Mouse (Mus musculus) forebrain, embryonic 10.5 days (tissue): ENCODE measurements around the gene Tmem30c. TPM values are rescaled to one million over a fixed set of nuclear protein-coding genes. Genes with fewer than 3 reads are reported as not detected.

Source experiments
- DNase-seq: peaks from one replicate; pipeline ENCODE4 v3.0.0-alpha.2; 2017; ENCODE audit warnings: low spot score; ENCODE audit errors: extremely low spot score
- H3K27ac ChIP-seq: fragments of 300-500 bp; sonication (generic); 2 replicates; pipeline ENCODE4 v1.5.1; 2016; ENCODE audit warnings: mild to moderate bottlenecking
- H3K27me3 ChIP-seq: fragments of 300-500 bp; sonication (generic); 2 replicates; pipeline ENCODE4 v1.6.1; 2016; ENCODE audit warnings: mild to moderate bottlenecking; ENCODE audit not compliant: poor library complexity, severe bottlenecking
- H3K36me3 ChIP-seq: fragments of 300-500 bp; sonication (generic); replicated peaks from 2 replicates; pipeline ENCODE4 v1.6.1; 2016; ENCODE audit warnings: mild to moderate bottlenecking, moderate library complexity
- H3K4me1 ChIP-seq: fragments of 300-500 bp; sonication (generic); 2 replicates; pipeline ENCODE4 v1.6.1; 2016
- H3K4me3 ChIP-seq: fragments of 300-500 bp; sonication (generic); 2 replicates; pipeline ENCODE4 v1.5.1; 2016; ENCODE audit warnings: mild to moderate bottlenecking, moderate library complexity
- H3K9me3 ChIP-seq: fragments of 300-500 bp; sonication (generic); 2 replicates; pipeline ENCODE4 v1.6.1; 2016; ENCODE audit warnings: mild to moderate bottlenecking, moderate library complexity
- WGBS: fragments of 180-500 bp; shearing (Covaris S2); methylation state at CpG from one replicate; pipeline ENCODE4 v1.1.7; 2016; 5-methylcytosine and 5-hydroxymethylcytosine counted together
- polyA plus RNA-seq: library from polyadenylated mRNA; unstranded; fragments of >200 nt; fragmentation: Nextera tagmentation; extraction: Ambion mirVana; gene quantifications from 2 replicates; pipeline ENCODE4 v1.2.1, GENCODE M21; 2016

The Tmem30c gene
- polyA plus RNA-seq, 1 experiment from 2014 or later, result not detected

DNA sequence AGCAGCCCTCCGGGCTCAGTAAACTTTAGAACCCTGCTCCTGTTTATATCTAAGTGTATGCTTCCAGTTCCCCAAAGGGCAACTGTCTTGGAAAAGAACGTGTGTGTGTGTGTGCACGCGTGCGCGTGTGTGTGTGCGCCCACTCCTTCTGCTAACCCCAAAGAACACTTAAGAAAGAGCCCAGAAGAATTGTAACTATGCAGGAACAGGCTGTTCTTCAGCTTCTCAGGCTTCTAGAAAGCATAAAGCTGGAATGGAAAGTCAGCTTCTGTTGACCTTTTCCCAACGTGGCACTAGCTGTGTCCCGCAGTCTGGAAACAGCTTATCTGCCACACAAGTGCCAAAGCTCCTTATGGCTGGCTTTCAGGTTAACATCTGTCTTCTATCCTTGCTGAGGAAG, 22.4 kb upstream of the Tmem30c start:
- Histone ChIP-seq H3K9me3 (no peaks in the 10 kb centered on the region), H3K27ac (peak overlapping the region; percentile 20; the same call in 1 of the 2 replicates), H3K36me3 (no peaks in the 10 kb centered on the region), H3K4me3 (no peak overlapping the region), H3K27me3 (no peaks in the 10 kb centered on the region), H3K4me1 (peaks cover 14% of the 10 kb centered on the region)
- no peak for DNase-seq
- WGBS, result 92% methylated on average over 9 of the region's 9 CpGs

DNA sequence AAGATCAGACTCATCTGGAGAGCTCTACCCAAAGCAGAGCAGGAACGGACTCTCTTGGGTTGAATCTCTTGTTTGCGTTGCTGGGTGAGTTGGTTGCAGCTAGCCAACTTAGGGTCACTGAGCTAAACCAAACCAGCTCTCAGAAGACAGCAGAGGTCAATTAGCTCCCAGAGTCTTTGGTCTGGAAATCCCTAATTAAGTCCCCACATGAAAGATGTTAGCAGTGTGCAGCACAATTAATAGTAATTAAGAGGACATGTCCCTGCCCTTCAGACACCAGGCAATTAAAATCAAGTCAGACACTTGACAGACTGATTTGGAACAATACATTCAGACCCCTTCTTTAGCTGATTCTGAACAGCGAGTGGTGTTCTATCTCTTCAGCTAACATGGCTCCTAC, 21.6 kb upstream of the Tmem30c start:
- Histone ChIP-seq H3K27ac (no peak overlapping the region), H3K36me3 (no peaks in the 10 kb centered on the region), H3K4me1 (peaks cover 14% of the 10 kb centered on the region), H3K27me3 (no peaks in the 10 kb centered on the region), H3K4me3 (no peak overlapping the region), H3K9me3 (no peaks in the 10 kb centered on the region)
- WGBS, result 51% methylated on average over 3 of the region's 3 CpGs
- no peak for DNase-seq

- 88% methylated on average over 3 of the region's 3 CpGs for WGBS
- DNase-seq, result no peak
- Histone ChIP-seq H3K9me3 (no peaks in the 10 kb centered on the region), H3K36me3 (no peaks in the 10 kb centered on the region), H3K27ac (no peak overlapping the region), H3K27me3 (no peaks in the 10 kb centered on the region), H3K4me1 (peaks cover 14% of the 10 kb centered on the region), H3K4me3 (no peak overlapping the region)
These were observed 20.8 kb upstream of the Tmem30c start for GRCm38 (mm10) chr16:57313487-57313886.

DNA sequence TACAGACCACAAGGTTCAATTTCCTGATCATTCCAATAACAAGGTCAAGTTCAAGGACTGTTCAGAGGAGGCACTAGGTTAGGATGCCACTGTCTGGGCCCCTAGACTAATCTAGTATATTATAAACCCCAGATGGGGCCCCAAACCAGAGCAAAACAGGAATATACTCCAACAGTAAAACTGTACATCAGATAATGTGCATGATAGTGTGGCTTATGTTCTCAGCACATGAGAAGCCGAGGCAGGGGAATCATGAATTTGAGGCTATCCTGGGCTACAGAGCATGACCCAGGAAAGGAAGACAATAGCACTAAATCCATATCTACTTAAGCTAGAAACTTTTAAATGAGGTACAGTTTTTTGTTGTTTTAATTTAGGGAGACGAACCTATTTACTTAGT, 19.5 kb upstream of the Tmem30c start:
- WGBS, result 98% methylated on average over 2 of the region's 2 CpGs
- no peak overlapping the region for H3K27ac ChIP-seq
- no peaks in the 10 kb centered on the region for H3K27me3 ChIP-seq
- no peak for DNase-seq
- H3K36me3 ChIP-seq, result no peaks in the 10 kb centered on the region
- H3K9me3 ChIP-seq, result no peaks in the 10 kb centered on the region
- H3K4me1 ChIP-seq, result peaks cover 12% of the 10 kb centered on the region
- no peak overlapping the region for H3K4me3 ChIP-seq

GRCm38 (mm10) chr16:57305463-57305862, 12.8 kb upstream of the Tmem30c start:
- 0 out of 2 replicates have a peak, but pooled peaks cover 2% of the 10 kb centered on the region for H3K36me3 ChIP-seq
- DNase-seq, result no peak
- H3K4me1 ChIP-seq, result peaks cover 28% of the 10 kb centered on the region
- WGBS, result 84% methylated on average over 6 of the region's 6 CpGs
- H3K27ac ChIP-seq, result no peak overlapping the region
- no peak overlapping the region for H3K4me3 ChIP-seq
- no peaks in the 10 kb centered on the region for H3K27me3 ChIP-seq
- H3K9me3 ChIP-seq, result no peaks in the 10 kb centered on the region

GRCm38 (mm10) chr16:57303716-57304115, 11.1 kb upstream of the Tmem30c start:
- H3K27me3 ChIP-seq, result no peaks in the 10 kb centered on the region
- 66% methylated on average over 19 of the region's 19 CpGs for WGBS

DNA sequence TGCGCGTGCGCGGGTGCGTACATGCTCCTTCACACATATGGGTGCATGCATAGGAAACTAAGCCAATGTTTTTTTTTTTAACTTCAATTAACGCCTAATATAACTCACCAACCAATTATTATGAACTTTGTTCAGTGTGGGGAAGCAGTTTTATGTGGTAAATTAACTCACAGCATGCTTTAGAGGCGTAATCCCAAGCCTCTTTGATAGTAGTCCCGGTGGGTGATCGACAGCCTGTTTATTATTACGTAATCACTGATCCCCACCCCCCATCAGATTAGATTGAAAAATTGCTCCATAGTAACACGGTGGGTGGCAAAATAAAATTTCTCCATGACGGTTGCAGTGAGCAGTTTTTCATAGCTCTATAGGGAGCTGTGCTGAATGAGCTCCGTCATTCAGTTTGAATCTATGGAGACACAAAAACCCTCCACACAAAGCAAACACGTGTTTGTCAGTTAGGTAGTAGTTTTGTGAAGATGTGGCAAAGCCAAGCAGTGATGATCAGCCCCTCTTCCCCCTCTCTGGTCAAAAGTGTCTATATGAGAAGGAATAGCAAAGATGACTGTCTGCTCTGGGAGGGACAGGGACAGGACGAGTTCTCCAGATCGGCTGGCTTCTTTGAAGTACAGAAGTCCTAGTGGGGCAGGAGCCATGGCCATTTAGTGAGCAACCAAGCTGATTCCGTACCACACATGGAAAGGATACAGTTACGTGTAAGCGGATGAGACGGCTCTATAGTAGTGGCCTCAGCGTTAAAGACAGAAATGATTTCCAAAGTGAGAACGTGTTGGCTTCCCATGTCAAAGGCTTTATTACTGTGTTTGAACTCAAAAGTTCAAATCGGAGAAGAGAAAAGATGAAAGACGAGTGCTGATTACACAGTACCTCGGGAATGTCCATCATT, 10.4 kb upstream of the Tmem30c start:
- DNase-seq, result no peak
- WGBS, result 82% methylated on average over 25 of the region's 25 CpGs

More at GRCm38 (mm10) chr16:57303716-57304115, 11.1 kb upstream of the Tmem30c start:
- Histone ChIP-seq H3K36me3 (0 out of 2 replicates have a peak, but pooled peaks cover 2% of the 10 kb centered on the region), H3K9me3 (no peaks in the 10 kb centered on the region), H3K27ac (peak overlapping the region; percentile 66), H3K4me3 (no peak overlapping the region), H3K4me1 (peaks cover 28% of the 10 kb centered on the region)
- DNase-seq, result no peak

GRCm38 (mm10) chr16:57301512-57302115, 8.9 kb upstream of the Tmem30c start:
- peaks cover 28% of the 10 kb centered on the region for H3K4me1 ChIP-seq
- 0 out of 2 replicates have a peak, but pooled peaks cover 2% of the 10 kb centered on the region for H3K36me3 ChIP-seq
- H3K9me3 ChIP-seq, result no peaks in the 10 kb centered on the region
- H3K27ac ChIP-seq, result peak overlapping the region; percentile 4; the same call in 1 of the 2 replicates
- no peak overlapping the region for H3K4me3 ChIP-seq
- 83% methylated on average over 9 of the region's 9 CpGs for WGBS
- H3K27me3 ChIP-seq, result no peaks in the 10 kb centered on the region
- DNase-seq, result no peak

More for the DNA sequence above, 10.4 kb upstream of the Tmem30c start:
- 0 out of 2 replicates have a peak, but pooled peaks cover 2% of the 10 kb centered on the region for H3K36me3 ChIP-seq
- H3K9me3 ChIP-seq, result no peaks in the 10 kb centered on the region
- H3K4me1 ChIP-seq, result peaks cover 28% of the 10 kb centered on the region
- no peak overlapping the region for H3K27ac ChIP-seq
- no peaks in the 10 kb centered on the region for H3K27me3 ChIP-seq
- H3K4me3 ChIP-seq, result no peak overlapping the region

DNA sequence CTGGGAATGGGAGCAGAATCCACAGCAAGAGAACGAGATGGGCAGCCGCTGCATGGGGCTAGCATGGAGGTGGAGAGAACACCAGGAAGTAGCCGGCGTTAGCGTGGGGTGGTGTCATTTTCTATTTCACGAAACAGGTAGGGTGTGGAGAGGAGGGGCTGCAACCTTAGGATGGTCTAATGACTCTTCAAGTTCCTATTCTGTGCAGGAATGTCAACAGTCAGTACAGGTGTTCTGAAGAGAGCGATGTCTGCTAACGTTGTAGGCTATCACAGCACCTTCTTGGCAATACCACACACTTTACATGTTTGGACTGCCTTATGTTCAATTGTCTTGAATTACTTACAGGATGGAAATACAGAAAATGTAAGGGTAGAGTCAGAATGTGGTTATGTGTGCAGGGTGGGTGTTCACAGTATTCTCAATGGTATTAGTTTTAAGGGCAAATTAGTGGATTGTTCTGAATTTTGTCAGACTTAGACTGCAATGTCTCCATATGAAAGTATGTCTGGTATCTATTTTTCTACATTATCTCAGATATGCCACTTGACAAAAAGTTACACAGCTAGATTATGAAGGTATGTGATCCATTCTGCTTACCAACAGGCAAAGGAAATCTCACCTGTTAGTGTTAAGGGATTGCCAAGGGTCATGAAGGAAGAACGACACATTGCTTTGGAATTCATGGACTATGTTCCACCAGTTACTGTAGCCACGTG, 2.7 kb upstream of the Tmem30c start:
- H3K27me3 ChIP-seq, result no peaks in the 10 kb centered on the region
- no peak for DNase-seq
- H3K4me3 ChIP-seq, result no peak overlapping the region
- H3K27ac ChIP-seq, result no peak overlapping the region
- no peaks in the 10 kb centered on the region for H3K9me3 ChIP-seq
- no peaks in the 10 kb centered on the region for H3K4me1 ChIP-seq
- no peaks in the 10 kb centered on the region for H3K36me3 ChIP-seq
- WGBS, result 84% methylated on average over 10 of the region's 10 CpGs

- Histone ChIP-seq H3K4me3 (no peak overlapping the region), H3K27ac (no peak overlapping the region), H3K27me3 (no peaks in the 10 kb centered on the region), H3K36me3 (no peaks in the 10 kb centered on the region), H3K4me1 (no peaks in the 10 kb centered on the region), H3K9me3 (no peaks in the 10 kb centered on the region)
- no peak for DNase-seq
- 69% methylated on average over 4 of the region's 4 CpGs for WGBS
These were observed 369 bp downstream of the Tmem30c start for GRCm38 (mm10) chr16:57292296-57292695.

DNA sequence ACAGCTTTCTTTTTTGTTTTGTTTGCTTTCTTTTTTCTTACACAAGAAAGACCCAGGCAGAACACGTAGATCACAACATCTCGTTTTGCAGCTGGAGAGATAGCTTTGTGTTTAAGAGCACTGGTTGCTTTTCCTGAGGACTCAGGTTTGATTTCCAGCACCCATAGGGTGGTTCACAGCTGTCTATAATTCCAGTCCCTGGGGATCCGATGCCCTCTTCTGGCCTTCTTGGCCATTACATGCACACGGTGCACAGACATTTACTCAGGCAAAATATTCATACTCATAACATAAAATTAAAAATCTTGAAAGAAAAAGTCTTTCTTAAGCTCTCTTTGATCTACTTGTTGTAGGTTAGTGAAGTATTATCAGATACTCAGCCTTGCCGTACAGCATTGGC, 969 bp downstream of the Tmem30c start:
- Histone ChIP-seq H3K27ac (no peak overlapping the region), H3K9me3 (no peaks in the 10 kb centered on the region), H3K4me3 (no peak overlapping the region), H3K4me1 (no peaks in the 10 kb centered on the region), H3K27me3 (no peaks in the 10 kb centered on the region), H3K36me3 (no peaks in the 10 kb centered on the region)
- no peak for DNase-seq
- WGBS, result 92% methylated on average over 5 of the region's 5 CpGs

- no peaks in the 10 kb centered on the region for H3K4me1 ChIP-seq
These were observed 11.2 kb downstream of the Tmem30c start for GRCm38 (mm10) chr16:57281417-57281816.

More at GRCm38 (mm10) chr16:57281417-57281816, 11.2 kb downstream of the Tmem30c start:
- no peaks in the 10 kb centered on the region for H3K27me3 ChIP-seq
- no peak for DNase-seq
- 79% methylated on average over 8 of the region's 8 CpGs for whole genome bisulfite sequencing
- no peak overlapping the region for H3K4me3 ChIP-seq
- no peaks in the 10 kb centered on the region; the same call in 1 of the 2 replicates for H3K9me3 ChIP-seq
- no peak overlapping the region for H3K27ac ChIP-seq
- no peaks in the 10 kb centered on the region for H3K36me3 ChIP-seq
